Mouse (Mus musculus) CH12.LX (cell line): ENCODE measurements around the gene Supt3. TPM values are rescaled to one million over a fixed set of nuclear protein-coding genes. Genes with fewer than 3 reads are reported as not detected.

Experiments used
- DNase-seq: peaks from one replicate; pipeline ENCODE4 v3.0.0-alpha.2; 2013; ENCODE audit errors: extremely low read depth
- H3K27ac ChIP-seq: 2 replicates; pipeline ENCODE4 v1.5.1; 2012; ENCODE audit warnings: low read depth, mild to moderate bottlenecking, control low read depth, moderate library complexity; ENCODE audit not compliant: insufficient read depth
- H3K27me3 ChIP-seq: replicated peaks from 2 replicates; pipeline ENCODE3; 2012; ENCODE audit warnings: inconsistent platforms
- H3K36me3 ChIP-seq, 2 experiments: replicated peaks in 1 of 2; 2 replicates each; pipeline versions ENCODE3 to v1.6.1; 2012; ENCODE audit warnings: inconsistent platforms in 1 of 2, low read length in 1 of 2, mild to moderate bottlenecking in 1 of 2, mixed read lengths in 1 of 2, moderate library complexity in 1 of 2; ENCODE audit not compliant: control insufficient read depth in 1 of 2, insufficient read depth in 1 of 2
- H3K4me1 ChIP-seq, 2 experiments: 2 replicates each; pipeline ENCODE4 v1.6.1; 2012; ENCODE audit warnings: inconsistent platforms in 1 of 2, moderate library complexity in 1 of 2; ENCODE audit not compliant: insufficient read depth in 2 of 2, control insufficient read depth in 1 of 2
- H3K4me2 ChIP-seq: 2 replicates; pipeline ENCODE4 v1.6.1; 2012; ENCODE audit warnings: low read depth, mild to moderate bottlenecking, control low read depth; ENCODE audit not compliant: poor library complexity, insufficient read depth, severe bottlenecking
- H3K4me3 ChIP-seq, 3 experiments: fragments of 150-350 bp in 1 of 3; sonication (generic) in 1 of 3; replicated peaks in 1 of 3; 2 replicates each; pipeline versions ENCODE3 to v1.5.1; 2011 to 2012; ENCODE audit warnings: low read depth in 2 of 3, low read length in 2 of 3, mild to moderate bottlenecking in 2 of 3, moderate library complexity in 2 of 3, control low read depth in 1 of 3, improper control_type of control experiment in 1 of 3, inconsistent platforms in 1 of 3, mixed read lengths in 1 of 3; ENCODE audit not compliant: poor library complexity in 1 of 3
- H3K79me2 ChIP-seq: replicated peaks from 2 replicates; pipeline ENCODE4 v1.6.1; 2012; ENCODE audit warnings: mild to moderate bottlenecking, moderate library complexity; ENCODE audit not compliant: control insufficient read depth, poor library complexity, insufficient read depth, severe bottlenecking; ENCODE audit errors: extremely low read depth
- H3K9ac ChIP-seq: 2 replicates; pipeline ENCODE4 v1.6.1; 2012; ENCODE audit warnings: low read depth, mild to moderate bottlenecking, control low read depth, moderate library complexity; ENCODE audit not compliant: insufficient read depth
- H3K9me3 ChIP-seq: replicated peaks from 2 replicates; pipeline ENCODE3; 2012; ENCODE audit warnings: low read length, inconsistent platforms, mixed read lengths
- CTCF ChIP-seq, 2 experiments: IDR thresholded peaks in 1 of 2; conservative IDR thresholded peaks in 1 of 2; 2 replicates each; pipeline ENCODE4 v1.5.1; 2011 to 2012; ENCODE audit warnings: low read depth in 2 of 2, low read length in 2 of 2, improper control_type of control experiment in 1 of 2, inconsistent platforms in 1 of 2, mild to moderate bottlenecking in 1 of 2, moderate library complexity in 1 of 2
- HCFC1 ChIP-seq: IDR thresholded peaks from 2 replicates; pipeline ENCODE4 v1.6.1; 2012; ENCODE audit warnings: low read depth, mild to moderate bottlenecking, inconsistent platforms, low read length, improper control_type of control experiment
- IRF4 ChIP-seq: IDR thresholded peaks from 2 replicates; pipeline ENCODE4 v1.6.1; 2014; ENCODE audit warnings: low read depth, mild to moderate bottlenecking, inconsistent platforms, low read length, improper control_type of control experiment
- JUND ChIP-seq: conservative IDR thresholded peaks from 2 replicates; pipeline ENCODE4 v1.6.1; 2011; ENCODE audit warnings: low read depth, low read length, improper control_type of control experiment
- MXI1 ChIP-seq: IDR thresholded peaks from 2 replicates; pipeline ENCODE4 v1.6.1; 2011; ENCODE audit warnings: mild to moderate bottlenecking, low read depth, low read length, improper control_type of control experiment
- NELFE ChIP-seq: IDR thresholded peaks from 2 replicates; pipeline ENCODE4 v1.6.1; 2011; ENCODE audit warnings: low read depth, low read length, improper control_type of control experiment
- NRF1 ChIP-seq: IDR thresholded peaks from 2 replicates; pipeline ENCODE4 v1.6.1; 2014; ENCODE audit warnings: low read depth, mild to moderate bottlenecking, inconsistent platforms, low read length, improper control_type of control experiment, moderate library complexity
- SIN3A ChIP-seq: IDR thresholded peaks from 2 replicates; pipeline ENCODE4 v1.6.1; 2012; ENCODE audit warnings: low read length, improper control_type of control experiment, inconsistent platforms
- SMC3 ChIP-seq: IDR thresholded peaks from 2 replicates; pipeline ENCODE4 v1.6.1; 2011; ENCODE audit warnings: low read depth, low read length, improper control_type of control experiment
- USF1 ChIP-seq: IDR thresholded peaks from 2 replicates; pipeline ENCODE4 v1.6.1; 2014; ENCODE audit warnings: low read depth, mild to moderate bottlenecking, inconsistent platforms, low read length, improper control_type of control experiment
- ZNF384 ChIP-seq: IDR thresholded peaks from 2 replicates; pipeline ENCODE4 v1.6.1; 2012; ENCODE audit warnings: low read depth, low read length, improper control_type of control experiment, inconsistent platforms
- dilution Hi-C: fragments of 300-500 bp; cut with MboI; formaldehyde crosslinking; loops from 2 replicates; pipeline ENCODE4 v1.14.3; 2020; ENCODE audit warnings: low sequenced_read_pairs; ENCODE audit not compliant: extremely low pct_unique_long_range_greater_than_20kb, extremely low pct_ligation_motif_present
- in situ Hi-C: fragments of 300-500 bp; cut with MboI; formaldehyde crosslinking; loops from 3 replicates; pipeline ENCODE4 v1.14.3; 2019; ENCODE audit warnings: low sequenced_read_pairs, low pct_ligation_motif_present, low pct_unique_long_range_greater_than_20kb, mixed read lengths
- polyA plus RNA-seq: library from polyadenylated mRNA; unstranded; fragments of >175 nt; gene quantifications from 2 replicates; pipeline ENCODE4 v1.2.1, GENCODE M21; 2012; ENCODE audit warnings: low read depth; ENCODE audit not compliant: insufficient read length
- total RNA-seq, 2 experiments: library from RNA; depleted of rRNA; stranded (reverse); fragments of 300-350 nt in 1 of 2; fragments of >200 nt in 1 of 2; gene quantifications; 2 replicates each; pipeline ENCODE4 v1.2.3; 2012 to 2014

The Supt3 gene
- total and polyA plus RNA-seq, 3 experiments: 8.3 to 22.7 (median 13.1) TPM

DNA sequence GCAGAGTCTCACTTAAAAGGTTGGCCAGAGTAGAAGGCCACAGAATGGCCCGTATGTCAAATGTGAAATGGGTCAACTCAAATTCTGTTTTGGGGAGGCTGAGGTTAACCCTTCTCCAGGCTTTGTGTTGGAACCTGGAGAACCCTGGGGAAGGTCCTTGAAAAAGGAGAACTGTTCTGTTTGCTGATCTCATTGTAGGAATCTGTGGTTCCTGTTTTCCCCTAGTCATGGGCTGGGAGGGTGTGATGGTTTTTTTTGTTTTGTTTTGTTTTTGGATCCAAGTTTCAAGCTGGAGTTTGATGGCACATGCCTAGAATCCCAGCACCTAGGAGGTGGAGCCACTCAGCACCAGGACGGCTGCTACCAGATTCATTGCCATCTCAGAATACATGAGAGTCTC, 6.2 kb downstream of the Supt3 start:
- Histone ChIP-seq H3K79me2 (no peaks in the 10 kb centered on the region; the same call in none of the 2 replicates), H3K9me3 (no peaks in the 10 kb centered on the region), H3K4me3 (no peak overlapping the region), H3K36me3 (peaks cover 0 to 4% of the 10 kb centered on the region in 2 experiments), H3K27ac (no peak overlapping the region), H3K27me3 (no peaks in the 10 kb centered on the region), H3K4me2 (no peak overlapping the region), H3K9ac (no peak overlapping the region), H3K4me1 (peaks cover 0 to 17% of the 10 kb centered on the region in 2 experiments; a peak in 2 of 4 replicates)
- TF ChIP-seq MXI1 (no peak), IRF4 (0 out of 2 replicates have a peak, but pooled peaks have one; percentile 12)
- dilution Hi-C loops (no loop called here), in situ Hi-C loops (no loop called here)
- DNase-seq: no peak

DNA sequence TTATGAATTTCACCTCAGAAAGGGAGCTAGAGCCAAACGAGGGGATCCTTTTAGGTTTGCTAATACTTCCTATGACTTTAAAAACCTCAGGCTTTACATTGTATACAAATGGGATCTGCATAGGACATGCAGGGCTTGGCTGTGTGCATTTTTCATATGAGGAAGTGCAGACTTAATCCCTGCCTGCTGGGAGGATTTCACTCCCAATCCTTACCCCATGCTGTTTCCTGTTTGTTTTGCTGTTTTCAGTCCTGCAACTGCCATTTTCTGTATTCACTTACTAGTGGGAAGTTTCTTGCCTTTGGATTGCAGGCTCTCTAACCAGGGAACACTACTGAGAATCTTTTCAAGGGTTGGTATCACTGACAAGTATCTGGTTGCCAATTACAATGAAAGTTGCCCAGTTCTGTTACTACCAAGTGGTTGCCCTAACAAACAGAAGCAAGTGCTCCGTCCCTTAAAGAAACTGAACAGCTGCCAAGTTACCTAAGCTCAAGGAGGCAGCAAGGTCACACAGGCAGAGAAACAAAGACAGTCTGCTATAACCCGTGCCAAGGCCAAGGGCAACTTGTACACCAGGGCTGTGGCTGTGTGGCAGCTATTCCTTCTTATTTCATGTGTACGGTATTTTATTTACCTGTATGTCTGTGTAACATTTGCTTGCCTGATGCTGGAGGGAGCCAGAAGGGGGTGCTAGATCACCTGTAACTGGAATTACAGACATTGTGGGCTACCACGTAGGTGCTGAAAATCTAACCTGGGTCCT, 12.2 kb downstream of the Supt3 start:
- peak in 1 of 2 experiments; percentile 26; a peak in 1 of 4 replicates for TF ChIP-seq CTCF (conservative IDR thresholded peaks at IDR 0.05 in 1 of 2, IDR thresholded peaks at IDR 0.05 in 1 of 2; ENCODE audit: low read depth in 2 of 2, low read length in 2 of 2)
- no peak for TF ChIP-seq IRF4
- no peak for TF ChIP-seq NRF1
- TF ChIP-seq, all 38 proteins: peak for 1
- H3K36me3 ChIP-seq: peaks cover 7 to 26% of the 10 kb centered on the region in 2 experiments
- no peaks in the 10 kb centered on the region for H3K79me2 ChIP-seq
- no peak overlapping the region for H3K9ac ChIP-seq
- H3K4me1 ChIP-seq: peaks cover 2 to 11% of the 10 kb centered on the region in 2 experiments; a peak in 2 of 4 replicates
- DNase-seq: no peak
- peaks cover 3% of the 10 kb centered on the region for H3K9me3 ChIP-seq
- no peak overlapping the region for H3K4me2 ChIP-seq
- no peak overlapping the region for H3K27ac ChIP-seq
- H3K27me3 ChIP-seq: no peaks in the 10 kb centered on the region
- in situ Hi-C loops: no loop called here
- dilution Hi-C loops: no loop called here
- no peak overlapping the region for H3K4me3 ChIP-seq

- H3K4me3 ChIP-seq: no peak overlapping the region
- no peaks in the 10 kb centered on the region for H3K79me2 ChIP-seq
- H3K4me1 ChIP-seq: peaks cover 2 to 11% of the 10 kb centered on the region in 2 experiments; a peak in 2 of 4 replicates
- dilution Hi-C loops (no loop called here), in situ Hi-C loops (no loop called here)
- peaks cover 14 to 32% of the 10 kb centered on the region in 2 experiments for H3K36me3 ChIP-seq
- H3K4me2 ChIP-seq: no peak overlapping the region
- H3K27me3 ChIP-seq: no peaks in the 10 kb centered on the region
- H3K9ac ChIP-seq: no peak overlapping the region
- H3K9me3 ChIP-seq: peaks cover 3% of the 10 kb centered on the region
- no peak overlapping the region for H3K27ac ChIP-seq
- no peak for TF ChIP-seq NRF1
- TF ChIP-seq NELFE: no peak
- TF ChIP-seq SMC3: no peak
- TF ChIP-seq ZNF384: no peak
- no peak for TF ChIP-seq SIN3A
- no peak for TF ChIP-seq USF1
- no peak for TF ChIP-seq HCFC1
- no peak for TF ChIP-seq JUND
- DNase-seq: peak; percentile 9
Measured at GRCm38 (mm10) chr17:44792218-44792917, 15.4 kb downstream of the Supt3 start.
